Mouse (Mus musculus): ENCODE results near the gene Mtfmt. TPM values are rescaled to one million over a fixed set of nuclear protein-coding genes. Genes with fewer than 3 reads are reported as not detected.

The Mtfmt gene
- total and polyA plus RNA-seq, 3 experiments, result 18.1 to 26.3 (median 26.2) TPM

DNA sequence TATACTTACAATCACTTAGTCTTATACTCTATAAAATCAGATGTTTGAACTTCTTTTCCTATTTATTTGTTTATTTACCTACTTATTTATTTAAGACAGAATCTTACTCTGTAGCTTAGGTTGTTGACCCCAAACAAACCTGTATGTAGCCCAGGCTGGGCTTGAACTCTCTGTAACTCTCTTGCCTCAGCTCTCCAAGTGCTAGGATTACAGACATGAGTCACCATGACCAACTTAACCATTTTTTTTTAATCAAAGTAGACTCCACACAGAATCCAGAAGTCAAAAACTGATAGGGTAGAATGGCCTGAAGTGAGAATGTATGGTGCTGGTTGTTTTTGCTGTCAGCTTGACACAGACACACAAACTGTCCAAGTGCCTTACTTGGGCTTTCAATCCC lies 5.2 kb upstream of the Mtfmt start:
- Histone ChIP-seq H3K9me3 (replicated peaks; ENCODE audit: low read length) (peaks cover 3% of the 10 kb centered on the region), H3K4me3 (replicated peaks in 1 of 3; ENCODE audit: low read depth in 2 of 3, low read length in 2 of 3, poor library complexity in 1 of 3) (no peak overlapping the region), H3K4me2 (ENCODE audit: insufficient read depth, low read depth, poor library complexity, severe bottlenecking) (no peak overlapping the region), H3K4me1 (ENCODE audit: control insufficient read depth in 1 of 2, insufficient read depth in 2 of 2) (peaks cover 0 to 10% of the 10 kb centered on the region in 2 experiments; a peak in 2 of 4 replicates), H3K27me3 (replicated peaks) (peaks cover 1% of the 10 kb centered on the region), H3K27ac (ENCODE audit: insufficient read depth, low read depth) (no peak overlapping the region), H3K9ac (ENCODE audit: insufficient read depth, low read depth) (no peak overlapping the region), H3K79me2 (replicated peaks; ENCODE audit: control insufficient read depth, extremely low read depth, insufficient read depth, poor library complexity, severe bottlenecking) (no peaks in the 10 kb centered on the region), H3K36me3 (replicated peaks in 1 of 2; ENCODE audit: control insufficient read depth in 1 of 2, insufficient read depth in 1 of 2, low read length in 1 of 2) (no peaks in the 10 kb centered on the region)
- TF ChIP-seq USF1 (IDR thresholded peaks at IDR 0.05; ENCODE audit: low read depth, low read length) (no peak), BHLHE40 (IDR thresholded peaks at IDR 0.05; ENCODE audit: low read depth, low read length) (no peak), E2F4 (IDR thresholded peaks at IDR 0.05; ENCODE audit: insufficient replicate concordance, low read depth, low read length) (no peak), RCOR1 (conservative IDR thresholded peaks at IDR 0.05; ENCODE audit: low read depth, low read length) (no peak), CHD2 (IDR thresholded peaks at IDR 0.05; ENCODE audit: low read length) (no peak), MAZ (IDR thresholded peaks at IDR 0.05; ENCODE audit: low read depth, low read length) (no peak), EP300 (IDR thresholded peaks at IDR 0.05; ENCODE audit: low read length) (no peak), ZC3H11A (IDR thresholded peaks at IDR 0.05; ENCODE audit: low read depth, low read length) (no peak), IRF4 (IDR thresholded peaks at IDR 0.05; ENCODE audit: low read depth, low read length) (no peak), SIN3A (IDR thresholded peaks at IDR 0.05; ENCODE audit: low read length) (no peak), ELF1 (IDR thresholded peaks at IDR 0.05; ENCODE audit: low read depth, low read length) (no peak), USF2 (conservative IDR thresholded peaks at IDR 0.05; ENCODE audit: low read depth, low read length) (no peak)
- in situ Hi-C loops (cut with MboI; ENCODE audit: low pct_ligation_motif_present, low pct_unique_long_range_greater_than_20kb, low sequenced_read_pairs) (no loop called here), dilution Hi-C loops (cut with MboI; ENCODE audit: extremely low pct_ligation_motif_present, extremely low pct_unique_long_range_greater_than_20kb, low sequenced_read_pairs) (no loop called here)
- DNase-seq (ENCODE audit: extremely low read depth), result no peak

GRCm38 (mm10) chr9:65430921-65431320 lies 4.7 kb upstream of the Mtfmt start:
- H3K4me2 ChIP-seq (ENCODE audit: insufficient read depth, low read depth, poor library complexity, severe bottlenecking), result no peak overlapping the region
- DNase-seq (ENCODE audit: extremely low read depth), result no peak
- H3K9me3 ChIP-seq (replicated peaks; ENCODE audit: low read length), result peaks cover 3% of the 10 kb centered on the region
- no peak overlapping the region for H3K27ac ChIP-seq (ENCODE audit: insufficient read depth, low read depth)
- in situ Hi-C loops (cut with MboI; ENCODE audit: low pct_ligation_motif_present, low pct_unique_long_range_greater_than_20kb, low sequenced_read_pairs) (no loop called here), dilution Hi-C loops (cut with MboI; ENCODE audit: extremely low pct_ligation_motif_present, extremely low pct_unique_long_range_greater_than_20kb, low sequenced_read_pairs) (no loop called here)
- peaks cover 0 to 10% of the 10 kb centered on the region in 2 experiments; a peak in 2 of 4 replicates for H3K4me1 ChIP-seq (ENCODE audit: control insufficient read depth in 1 of 2, insufficient read depth in 2 of 2)
- H3K27me3 ChIP-seq (replicated peaks), result peaks cover 1% of the 10 kb centered on the region
- no peak for TF ChIP-seq MXI1 (IDR thresholded peaks at IDR 0.05; ENCODE audit: low read depth, low read length)
- no peak for TF ChIP-seq E2F4 (IDR thresholded peaks at IDR 0.05; ENCODE audit: insufficient replicate concordance, low read depth, low read length)
- no peak for TF ChIP-seq JUND (conservative IDR thresholded peaks at IDR 0.05; ENCODE audit: low read depth, low read length)
- no peak for TF ChIP-seq POLR2A (IDR thresholded peaks at IDR 0.05; ENCODE audit: low read depth, low read length)
- TF ChIP-seq UBTF (IDR thresholded peaks at IDR 0.05; ENCODE audit: low read depth, low read length), result no peak
- TF ChIP-seq RAD21 (IDR thresholded peaks at IDR 0.05; ENCODE audit: low read depth, low read length), result no peak
- no peak for TF ChIP-seq MYC (IDR thresholded peaks at IDR 0.05; ENCODE audit: low read depth, low read length)
- TF ChIP-seq EP300 (IDR thresholded peaks at IDR 0.05; ENCODE audit: low read length), result no peak
- TF ChIP-seq KAT2A (IDR thresholded peaks at IDR 0.05; ENCODE audit: insufficient replicate concordance, low read length), result no peak
- no peak for TF ChIP-seq IRF4 (IDR thresholded peaks at IDR 0.05; ENCODE audit: low read depth, low read length)
- TF ChIP-seq BHLHE40 (IDR thresholded peaks at IDR 0.05; ENCODE audit: low read depth, low read length), result no peak
- no peaks in the 10 kb centered on the region for H3K36me3 ChIP-seq (replicated peaks in 1 of 2; ENCODE audit: control insufficient read depth in 1 of 2, insufficient read depth in 1 of 2, low read length in 1 of 2)
- no peak overlapping the region for H3K9ac ChIP-seq (ENCODE audit: insufficient read depth, low read depth)
- H3K4me3 ChIP-seq (replicated peaks in 1 of 3; ENCODE audit: low read depth in 2 of 3, low read length in 2 of 3, poor library complexity in 1 of 3), result no peak overlapping the region
- H3K79me2 ChIP-seq (replicated peaks; ENCODE audit: control insufficient read depth, extremely low read depth, insufficient read depth, poor library complexity, severe bottlenecking), result no peaks in the 10 kb centered on the region

Measured in CH12.LX (cell line).